Mouse (Mus musculus) adrenal gland, adult 8-10 months (tissue): Measurements from ENCODE around the gene Dis3. TPM values are rescaled to one million over a fixed set of nuclear protein-coding genes. Genes with fewer than 3 reads are reported as not detected.

Source experiments
- DNase-seq: peaks from one replicate; pipeline ENCODE4 v3.0.0; 2022
- total RNA-seq, 4 experiments: library from RNA; stranded (reverse); gene quantifications; 2 replicates each; pipeline ENCODE4 v1.2.4; 2022

The Dis3 gene
- 10 to 100 TPM; 17.4 to 25.6 (median 21.8) TPM for total RNA-seq

DNA sequence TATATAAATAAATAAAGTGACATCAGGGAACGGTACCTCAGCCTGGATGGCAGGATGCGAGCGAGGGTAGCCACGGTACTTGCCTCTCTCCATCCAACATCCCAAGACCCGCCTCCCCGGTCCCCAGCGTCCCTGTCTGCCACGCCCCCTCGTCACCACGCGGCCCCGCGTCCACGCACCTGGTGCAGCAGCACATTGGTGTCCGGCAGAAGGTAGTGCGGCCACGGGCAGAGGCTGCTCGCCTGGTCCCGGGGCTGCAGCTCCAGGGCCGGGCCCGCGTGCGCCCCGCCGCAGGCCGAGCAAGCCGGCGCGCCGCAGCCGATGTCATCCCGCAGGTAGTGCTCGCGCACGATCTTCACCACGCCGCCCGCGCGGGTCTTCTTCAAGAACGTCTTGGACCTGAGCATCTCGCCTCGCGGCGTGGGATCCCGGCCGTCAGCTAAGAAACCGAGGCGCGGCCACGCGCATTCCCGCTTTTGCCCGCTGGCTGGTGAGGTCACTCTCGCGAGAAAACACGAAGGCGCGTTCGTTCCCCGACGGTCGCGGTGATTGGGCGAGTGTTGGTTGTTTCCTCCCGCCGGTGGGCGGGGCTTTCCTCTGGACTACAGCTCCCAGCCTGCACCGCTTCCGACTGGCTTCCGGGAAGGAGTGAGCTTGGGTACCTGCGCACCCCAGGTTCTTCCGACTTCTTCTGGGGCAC is at the start of gene Dis3, which contains the start of gene Pibf1:
Gene Dis3 (minus strand): TSS at position 504 of the 700 bp plus-strand sequence.
Gene Pibf1 (plus strand): TSS at position 158 of the 700 bp plus-strand sequence.
- DNase-seq: peak; percentile 98

DNA sequence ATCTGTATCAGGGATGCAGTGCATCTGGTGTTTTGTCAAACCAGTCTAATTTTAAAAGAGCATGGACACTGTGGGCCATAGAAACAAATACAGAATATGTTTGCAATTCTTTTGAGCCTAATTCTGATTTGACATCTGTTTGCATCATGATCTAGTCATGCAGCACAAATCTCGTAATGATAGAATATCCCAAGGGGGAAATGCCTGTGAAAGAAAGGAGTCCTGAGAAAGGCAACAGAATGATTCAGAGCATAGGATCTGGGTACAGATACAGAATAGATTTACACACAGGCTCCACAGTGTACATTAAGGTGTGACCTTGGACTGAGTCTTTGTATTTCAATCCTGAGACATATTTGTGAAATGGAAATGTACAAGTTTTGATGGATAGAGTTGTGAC is 47.3 kb upstream of the Dis3 start:
- DNase-seq: no peak

DNA sequence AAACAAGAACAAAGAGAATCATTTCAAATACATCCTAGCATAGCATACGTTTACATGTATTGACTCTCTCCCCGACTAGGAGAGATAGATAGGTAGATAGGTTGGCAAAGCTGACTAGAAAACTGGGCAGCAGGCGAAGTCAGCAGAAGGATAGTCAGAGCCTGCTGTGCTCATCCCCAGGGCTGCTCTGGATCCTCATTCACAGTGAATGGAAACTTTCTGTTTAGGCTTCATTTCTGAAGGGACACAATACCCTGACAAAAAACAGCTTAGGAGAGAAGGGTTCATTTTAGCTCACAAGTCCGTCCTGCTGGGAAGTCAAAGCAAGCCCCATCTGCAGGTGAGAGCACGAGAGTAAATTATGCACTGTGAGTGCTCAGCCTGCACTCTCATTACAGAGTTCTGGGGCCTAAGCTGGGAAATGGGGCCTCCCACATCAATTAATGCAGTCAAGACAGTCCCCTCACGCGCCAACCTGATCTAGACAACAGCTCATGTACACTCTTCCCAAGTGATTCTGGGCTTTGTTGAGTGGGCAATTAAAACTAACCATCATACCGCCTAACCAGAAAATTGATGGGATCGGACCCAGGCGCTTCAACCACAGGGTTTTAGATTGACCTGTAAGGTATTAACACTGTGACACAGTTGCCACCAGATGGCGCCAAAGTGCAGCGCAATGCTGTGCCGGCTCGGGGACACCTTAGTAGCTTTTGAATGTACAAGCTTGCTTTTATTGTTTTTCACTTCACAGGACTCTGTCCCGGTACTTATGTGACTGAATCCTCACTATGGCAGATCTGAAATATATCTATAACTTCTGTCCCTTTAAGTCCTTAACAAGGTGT is 42.4 kb upstream of the Dis3 start:
- DNase-seq: peak; percentile 48

DNA sequence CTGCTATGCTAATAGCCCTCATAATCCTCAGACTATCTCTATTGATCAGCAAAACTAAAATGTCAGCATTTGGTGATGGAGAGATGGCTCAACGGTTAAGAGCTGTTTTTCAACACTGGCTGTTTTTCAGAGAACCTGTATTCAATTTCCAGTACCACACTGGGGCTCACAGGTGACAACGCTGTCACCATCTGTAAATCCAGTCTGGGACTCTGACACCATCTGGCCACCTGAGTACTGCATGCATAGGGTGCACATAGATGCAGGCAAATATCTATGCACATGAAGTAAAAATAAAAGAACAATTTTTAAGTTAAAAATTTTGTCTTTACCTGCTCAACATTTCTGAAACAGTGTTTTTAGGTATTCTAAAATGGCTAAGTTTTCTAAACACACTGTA is 40.5 kb upstream of the Dis3 start:
- no peak for DNase-seq

DNA sequence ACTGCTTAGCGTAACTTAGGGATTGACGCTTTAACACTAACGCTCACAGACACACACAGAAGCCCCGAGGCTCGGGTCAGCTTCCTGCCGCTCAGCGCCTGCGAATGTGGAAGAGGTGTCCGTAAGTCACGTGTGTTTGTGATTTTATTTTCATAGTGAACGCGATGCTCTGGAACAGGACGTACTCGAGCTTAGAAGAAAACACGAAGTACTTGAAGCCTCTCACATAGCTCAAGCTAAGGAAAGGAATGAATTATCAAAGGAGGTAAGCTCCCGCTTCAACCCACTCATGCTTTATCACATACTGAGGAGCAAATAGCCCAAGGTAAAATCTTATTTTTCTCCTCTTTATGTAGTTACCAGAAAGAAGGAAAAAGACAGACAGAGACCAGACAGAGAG is 36.7 kb upstream of the Dis3 start:
- DNase-seq: no peak

DNA sequence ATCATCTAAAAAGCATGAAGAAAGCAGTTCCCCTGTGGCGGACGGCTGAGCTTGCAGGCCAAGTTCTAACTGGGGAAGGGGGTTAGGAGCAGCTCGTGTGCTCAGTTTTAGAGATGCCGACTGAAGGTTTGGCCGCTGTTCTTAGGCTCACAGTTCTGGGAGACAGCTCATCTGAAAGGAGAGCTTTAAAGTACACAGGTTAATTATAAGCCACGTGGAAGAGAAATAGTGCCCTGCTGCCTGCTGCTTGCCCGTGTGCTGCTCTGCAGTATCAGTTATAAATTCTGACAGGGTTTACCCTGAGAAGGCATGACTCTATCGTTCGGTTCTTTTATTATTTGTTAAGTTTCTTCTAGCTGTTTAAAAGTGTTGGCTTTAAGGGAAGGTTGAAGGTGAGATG is 36.2 kb upstream of the Dis3 start:
- no peak for DNase-seq

DNA sequence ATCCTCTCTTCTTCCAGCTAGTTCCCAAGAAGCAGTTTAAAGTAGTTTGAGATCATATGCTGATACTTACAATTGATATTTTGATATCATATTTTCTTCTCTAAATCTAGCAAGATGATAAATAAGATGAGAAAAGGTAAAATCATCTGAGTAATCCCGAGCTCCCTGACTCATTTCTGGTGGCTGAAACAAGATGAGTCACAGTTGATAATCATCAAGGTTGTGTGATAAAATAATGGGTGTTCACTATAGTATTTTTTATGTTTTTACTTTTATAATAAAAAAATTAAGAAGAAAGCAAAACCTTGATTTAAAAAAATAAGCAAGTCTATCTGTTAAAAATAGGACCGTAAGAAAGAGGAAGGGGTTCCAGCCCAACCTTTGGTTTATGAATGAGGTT is 34.5 kb upstream of the Dis3 start:
- no peak for DNase-seq

DNA sequence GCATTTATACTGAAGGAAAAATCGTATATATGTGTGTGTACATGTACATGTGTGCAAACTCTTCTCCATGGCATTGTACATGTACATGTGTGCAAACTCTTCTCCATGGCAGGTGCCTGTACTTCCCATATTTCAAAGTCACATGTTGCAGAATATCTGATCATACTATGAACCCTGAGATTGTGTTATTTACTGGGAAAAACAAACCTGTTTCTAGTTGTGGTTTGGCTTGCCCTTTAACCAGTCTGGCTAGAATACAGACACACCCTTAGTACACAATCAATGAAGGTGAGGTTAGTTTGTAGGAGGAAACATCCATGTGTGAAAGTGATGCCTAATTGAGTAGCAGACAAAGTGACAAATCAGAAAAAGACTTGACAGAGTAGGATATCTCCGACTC is 29.5 kb upstream of the Dis3 start:
- no peak for DNase-seq

DNA sequence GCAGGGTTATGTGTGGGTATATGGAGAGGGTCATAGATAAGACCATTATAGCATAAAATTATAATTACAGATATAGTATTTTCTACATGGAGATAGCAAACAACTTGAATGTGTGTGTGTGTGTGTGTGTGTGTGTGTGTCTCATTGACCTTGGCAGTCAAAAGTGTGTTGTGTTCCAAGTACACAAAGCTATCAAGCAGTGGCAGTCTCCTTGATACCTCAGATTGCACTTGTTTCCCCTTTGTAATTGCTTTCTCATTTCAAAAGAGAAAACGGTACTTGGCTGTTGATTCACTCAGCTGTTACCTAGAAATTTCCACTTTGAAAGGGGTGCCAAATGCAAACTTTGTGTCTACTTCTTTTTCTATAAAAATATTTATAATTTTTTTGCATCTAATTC is 27.9 kb upstream of the Dis3 start:
- DNase-seq: no peak

DNA sequence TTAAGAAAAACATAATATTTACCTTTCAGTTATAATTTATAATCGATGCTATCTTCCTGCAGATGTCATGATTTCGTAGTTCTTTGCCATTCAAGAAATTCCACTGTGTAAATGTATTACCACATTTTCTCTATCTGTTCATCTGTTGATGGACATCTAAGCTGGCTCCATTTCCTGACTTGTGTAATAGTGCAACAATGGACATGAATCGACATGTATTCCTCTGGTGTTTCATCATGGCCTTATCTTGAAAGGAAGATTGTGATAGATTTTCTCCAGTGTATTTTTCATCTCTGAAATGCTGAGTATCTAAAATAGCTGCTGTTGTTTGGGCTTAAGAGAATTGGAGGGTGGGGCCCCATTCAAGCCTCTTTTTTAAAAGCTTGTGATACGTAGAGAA is 27.1 kb upstream of the Dis3 start:
- DNase-seq: no peak

DNA sequence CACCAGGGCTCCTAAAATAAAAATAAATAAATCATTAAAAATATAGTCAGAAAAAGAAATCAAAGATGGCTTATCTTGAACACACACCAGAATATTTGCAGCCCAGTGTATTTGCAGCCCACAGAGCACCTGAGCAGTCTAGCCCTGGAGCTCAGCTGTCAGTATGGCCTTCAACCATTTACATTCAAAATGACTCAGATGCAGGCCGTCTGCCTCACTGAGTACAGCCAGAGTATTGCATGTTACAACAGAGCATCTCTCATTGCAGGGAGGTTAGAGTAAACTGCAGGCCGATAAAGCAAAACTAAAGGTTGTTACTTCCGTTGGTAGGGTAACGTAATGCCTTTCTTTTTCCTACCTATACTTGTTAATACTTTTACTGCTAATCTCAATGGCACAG is 24.5 kb upstream of the Dis3 start:
- DNase-seq: peak; percentile 34

DNA sequence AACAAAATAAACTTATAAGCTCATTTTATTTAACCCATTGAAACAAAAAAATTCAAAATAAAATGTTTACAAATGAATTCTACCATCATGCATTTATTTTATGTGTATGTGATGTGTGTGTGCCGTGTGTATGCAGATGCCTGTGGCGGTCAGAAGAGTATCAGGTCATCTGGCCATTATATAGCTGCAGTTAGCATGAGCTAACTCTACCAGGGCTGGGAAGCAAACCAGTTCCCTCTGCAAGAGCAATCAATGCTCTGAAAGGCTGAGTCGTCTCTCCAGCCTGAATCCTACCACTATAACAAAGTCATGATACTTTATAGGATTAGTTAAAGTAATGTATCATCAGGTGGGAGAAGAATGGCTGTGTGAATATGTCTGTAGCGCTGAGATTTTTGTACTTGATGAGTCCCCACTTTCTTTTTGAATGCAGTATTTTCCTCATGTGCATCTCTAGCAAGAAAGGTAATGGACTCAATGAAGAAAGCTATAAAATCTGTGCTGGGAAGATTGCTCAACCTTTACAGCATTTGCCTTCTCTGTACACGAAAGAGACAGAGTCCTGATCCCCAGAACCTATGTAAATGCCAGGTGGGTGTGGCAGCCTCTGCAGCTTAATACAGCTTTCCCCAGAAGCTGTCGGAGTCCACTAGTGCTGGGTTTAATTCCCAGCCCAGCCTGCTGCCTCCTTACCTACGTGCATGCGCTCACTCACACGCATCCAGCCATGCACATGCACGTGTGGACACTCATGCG is 22.2 kb upstream of the Dis3 start:
- no peak for DNase-seq

DNA sequence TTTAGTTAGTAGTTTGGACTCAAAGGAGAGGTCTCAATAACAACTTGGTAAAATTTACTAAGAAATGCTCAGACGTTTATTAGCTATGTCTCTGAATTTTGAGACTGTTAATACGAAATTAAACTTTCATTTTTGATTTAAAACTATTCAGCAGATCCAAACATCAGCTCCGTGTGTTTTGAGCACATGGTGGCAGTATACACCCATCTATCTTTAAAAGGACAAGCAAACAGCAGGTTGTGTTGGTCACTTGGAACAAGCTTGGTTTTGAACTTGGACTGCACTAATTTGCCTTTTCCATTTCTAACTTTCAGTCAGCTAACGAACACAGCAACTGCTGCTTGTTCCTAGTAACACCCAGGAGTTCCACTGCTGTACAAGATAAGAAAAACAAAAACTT is 18.0 kb upstream of the Dis3 start:
- no peak for DNase-seq

DNA sequence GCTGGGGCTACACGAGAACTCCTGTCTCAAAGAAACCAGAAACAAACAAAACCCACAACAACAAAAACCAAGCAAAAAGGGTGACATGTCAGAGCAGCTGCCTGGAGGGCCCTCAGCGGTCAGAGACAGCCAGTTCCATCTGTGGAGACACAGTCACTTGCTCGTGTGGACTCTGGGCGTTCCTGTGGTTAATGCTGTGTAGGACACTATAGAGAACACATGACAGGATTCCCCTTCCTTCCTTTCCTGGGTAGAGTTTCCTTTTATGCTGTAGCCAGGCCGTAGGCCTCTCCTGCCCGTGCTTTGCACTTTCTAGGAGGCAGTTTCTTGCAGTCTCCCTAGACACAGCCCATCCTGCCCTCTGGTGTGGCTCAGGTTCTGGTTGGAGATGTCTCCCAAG is 9.2 kb upstream of the Dis3 start:
- no peak for DNase-seq

DNA sequence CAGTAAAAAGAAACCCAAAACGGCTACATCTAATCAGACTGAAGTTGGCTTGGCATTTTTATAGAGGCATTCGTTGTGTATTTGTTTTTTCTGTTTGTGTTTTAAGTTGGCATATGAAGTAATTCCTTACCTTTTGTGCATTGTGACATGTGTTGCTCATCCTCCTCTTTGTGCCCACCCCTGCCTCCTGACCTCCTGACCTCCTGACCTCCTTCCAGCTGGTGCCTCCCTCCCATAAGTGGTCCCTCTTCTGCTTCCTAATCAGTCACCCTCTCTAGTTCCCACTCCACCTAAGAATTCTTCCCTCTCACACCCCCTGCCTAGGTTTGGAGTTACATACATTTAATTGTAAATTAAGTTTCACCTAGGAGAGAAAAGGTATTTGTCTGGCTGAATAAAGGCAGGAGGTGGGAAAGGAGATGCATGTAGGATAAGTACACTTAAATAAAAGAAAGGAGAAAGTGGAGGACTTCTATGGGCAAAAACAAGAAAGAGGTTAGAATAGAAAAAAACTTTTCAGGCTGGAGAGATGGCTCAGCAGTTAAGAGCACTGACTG is 8.1 kb upstream of the Dis3 start:
- DNase-seq: no peak

DNA sequence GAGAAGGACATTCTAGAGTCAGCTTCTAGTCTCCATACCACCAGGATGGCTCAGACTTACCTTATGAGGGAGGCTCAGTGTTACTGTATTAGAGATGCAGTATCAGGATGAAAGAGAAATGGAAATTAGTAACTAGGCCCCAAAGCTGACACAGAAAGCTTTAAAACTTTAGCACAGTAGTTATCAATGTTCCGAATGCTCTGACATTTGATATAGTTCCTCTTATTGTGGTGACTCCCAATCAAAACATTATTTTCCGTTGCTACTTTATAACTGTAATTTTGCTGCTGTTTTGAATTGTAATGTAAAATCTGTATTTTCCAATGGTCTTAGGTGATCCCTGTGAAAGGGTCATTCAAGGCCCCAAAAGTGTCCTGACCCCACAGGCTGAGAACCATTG is 7.1 kb upstream of the Dis3 start:
- DNase-seq: no peak

DNA sequence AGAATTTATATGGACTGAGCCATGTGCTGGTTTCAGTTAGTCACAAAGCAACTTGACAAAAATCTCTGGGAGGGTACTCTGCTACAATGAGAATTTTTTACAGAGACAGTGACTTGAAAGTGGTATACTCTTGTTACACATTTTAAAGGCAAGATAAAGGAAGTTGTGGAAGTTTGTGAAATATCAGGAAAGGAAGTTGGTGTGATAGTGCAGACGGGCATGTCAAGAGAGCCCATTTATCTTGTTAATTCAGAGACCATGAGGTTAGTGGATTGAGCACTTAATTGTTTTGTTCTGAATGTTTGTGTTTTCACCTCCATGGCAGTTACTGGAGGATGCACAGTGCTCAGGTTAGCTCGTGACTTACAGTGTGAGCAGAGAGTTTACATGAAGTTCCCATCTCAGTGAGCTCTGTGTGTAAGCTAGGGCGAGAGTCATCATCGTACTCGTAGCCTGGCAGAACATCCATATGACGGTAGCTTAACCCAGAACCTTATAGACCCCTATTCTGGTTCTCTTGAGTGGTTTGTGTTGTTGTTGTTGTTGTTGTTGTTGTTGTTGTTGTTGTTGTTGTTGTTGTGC is 5.1 kb upstream of the Dis3 start:
- no peak for DNase-seq

DNA sequence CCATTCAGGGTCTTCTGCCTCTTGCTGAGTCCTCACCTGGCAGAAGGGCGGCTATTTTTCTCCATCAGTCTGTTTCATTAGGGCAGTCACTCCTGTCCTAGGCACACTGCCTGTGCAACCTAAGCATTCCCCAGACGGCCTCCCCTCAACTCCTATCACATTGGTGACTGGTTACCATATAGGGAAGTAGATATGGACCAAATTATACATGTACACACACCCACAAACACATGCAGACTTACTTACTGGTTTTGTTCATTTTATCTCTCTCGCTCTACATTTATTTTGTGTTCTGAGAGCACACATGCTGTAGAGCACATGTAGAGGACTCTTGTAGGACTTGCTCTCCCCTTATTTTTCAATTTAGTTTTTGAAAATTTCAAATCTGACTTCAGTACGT is 3.5 kb upstream of the Dis3 start:
- no peak for DNase-seq

DNA sequence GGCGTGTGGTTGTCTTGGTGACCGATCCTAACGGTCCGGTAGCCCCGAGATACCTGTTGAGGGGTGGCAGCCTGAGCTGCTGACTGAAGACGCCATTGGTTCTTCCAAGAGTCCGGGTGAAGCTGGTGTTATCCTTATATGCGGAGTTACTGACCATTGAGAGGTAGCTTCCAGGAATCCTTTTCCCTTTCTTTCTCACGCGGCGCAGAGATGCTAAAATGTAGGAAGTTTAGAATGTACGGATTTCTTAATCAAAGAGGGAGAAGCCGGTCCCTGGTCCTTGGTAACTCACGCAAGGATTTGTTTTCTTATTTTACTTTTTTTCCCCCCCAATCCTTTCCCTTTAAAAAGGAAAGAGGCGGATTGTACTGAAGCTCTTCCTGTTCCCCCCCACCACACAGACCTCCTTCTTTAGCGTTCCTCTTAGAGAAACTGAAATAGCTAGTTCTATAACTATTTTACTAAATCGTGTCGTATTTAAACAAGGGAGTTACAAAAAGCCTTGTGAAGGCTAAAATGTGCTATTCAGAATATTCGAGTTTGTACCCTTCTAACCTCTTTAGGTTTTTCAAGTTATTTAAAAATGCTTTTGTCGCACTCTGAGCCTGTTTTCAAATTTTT is 507 bp upstream of the Dis3 start:
- DNase-seq: no peak

DNA sequence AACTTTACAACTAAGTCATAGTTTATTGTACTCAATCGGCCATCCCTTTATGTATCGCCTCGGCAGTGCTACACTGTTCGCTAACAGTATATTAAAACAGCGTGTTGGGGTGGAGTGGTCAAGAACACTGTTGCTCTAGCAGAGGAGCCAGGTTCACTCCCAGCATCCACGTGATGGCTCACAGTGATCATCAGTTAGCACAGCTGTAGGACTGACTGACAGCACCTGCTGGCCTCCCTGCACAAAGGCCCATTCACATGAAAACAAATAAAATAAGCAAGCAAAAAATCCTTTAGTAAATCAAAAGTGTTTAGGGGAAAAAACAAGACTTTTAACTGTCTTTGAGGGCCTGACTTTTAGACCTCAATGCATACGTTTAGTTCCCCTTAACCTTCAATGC is 10.6 kb downstream of the Dis3 start:
- DNase-seq: no peak

DNA sequence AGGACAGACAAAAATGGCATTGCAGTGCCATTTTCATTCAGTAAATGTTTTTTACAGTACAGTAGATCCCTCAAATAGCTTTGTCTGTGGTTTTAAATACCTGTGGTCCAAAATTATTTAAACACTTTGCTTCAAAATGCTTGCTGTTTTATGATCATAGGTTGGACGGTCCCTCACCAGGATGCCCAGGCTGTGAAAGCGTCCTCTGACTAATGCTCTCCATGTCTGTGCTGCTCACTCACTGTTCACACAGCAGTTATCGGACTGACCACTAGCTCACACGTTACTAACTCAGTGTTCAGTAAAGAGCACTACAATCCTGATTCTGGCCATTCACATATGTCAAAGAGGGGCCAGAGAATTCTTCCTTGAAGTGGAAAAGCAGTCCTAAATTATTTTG is 28.4 kb downstream of the Dis3 start:
- no peak for DNase-seq

DNA sequence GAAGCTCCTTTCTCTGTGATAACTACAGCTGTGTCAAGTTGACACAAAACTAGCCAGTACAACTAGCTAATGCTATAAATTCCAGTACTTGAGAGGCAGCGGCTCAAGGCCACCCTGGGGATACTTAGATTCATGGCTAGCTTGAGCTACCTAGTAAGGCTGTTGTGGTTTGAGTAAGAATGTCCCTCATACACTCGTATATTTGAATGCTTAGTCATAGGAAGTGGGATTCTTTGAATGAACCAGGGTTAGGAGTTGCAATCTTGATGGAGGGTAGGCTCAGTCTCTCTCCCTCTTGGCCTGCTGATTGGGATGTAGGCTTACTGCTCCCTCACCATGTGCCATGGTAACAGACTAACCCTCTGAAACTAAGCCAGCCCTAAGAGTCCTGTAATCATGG is 36.5 kb downstream of the Dis3 start:
- DNase-seq: no peak
